Mouse (Mus musculus): ENCODE results near the gene Tchhl1.
"Not testable (repeated sequence)": the region's sequence is repeated elsewhere in the genome, so short reads cannot be mapped to it uniquely, and the experiment has no call there.

Gene Tchhl1

DNA sequence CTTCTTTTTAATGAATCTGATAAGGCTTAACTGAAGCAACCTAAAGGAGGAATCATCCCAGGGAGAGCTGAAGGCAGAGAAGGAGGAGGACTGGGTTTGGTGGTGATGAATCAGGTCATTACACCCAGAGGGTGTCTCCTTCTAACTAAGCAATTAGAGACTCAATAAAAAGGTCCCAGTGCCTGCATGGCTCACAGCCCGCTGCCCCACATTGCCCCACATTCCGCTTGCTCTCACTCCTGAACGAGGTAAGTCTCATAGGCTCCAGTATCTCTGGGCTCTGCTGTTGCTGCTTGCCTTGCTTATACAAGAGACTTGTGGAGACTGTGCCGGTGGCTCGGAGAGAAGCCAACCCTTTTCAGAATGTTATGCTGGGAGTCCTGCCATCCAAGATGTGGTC lies at the start of gene Tchhl1:
Tchhl1 (plus strand) TSS at position 194 of the 400 bp plus-strand sequence.
- DNase-seq: peak; percentile 0

DNA sequence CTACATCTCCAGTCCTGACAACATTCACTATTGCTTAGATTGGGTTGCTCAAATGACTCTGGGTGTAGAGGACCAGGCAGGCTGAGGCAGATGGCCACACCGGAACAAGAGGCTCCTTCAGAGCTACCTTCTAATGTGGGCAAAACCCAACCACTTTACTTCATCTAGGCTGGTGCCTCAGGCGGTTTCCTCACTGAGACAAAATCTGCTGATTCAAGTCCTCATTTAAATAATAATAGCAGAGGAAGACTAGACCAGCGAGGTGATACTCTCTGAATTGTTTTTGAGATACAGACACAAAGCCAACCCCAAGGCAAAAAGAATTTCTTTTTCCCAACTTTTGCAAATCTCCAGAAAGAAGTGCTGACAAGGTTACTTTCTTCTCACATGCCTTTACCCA lies 36.9 kb upstream of the Tchhl1 start:
- DNase-seq: no peak

DNA sequence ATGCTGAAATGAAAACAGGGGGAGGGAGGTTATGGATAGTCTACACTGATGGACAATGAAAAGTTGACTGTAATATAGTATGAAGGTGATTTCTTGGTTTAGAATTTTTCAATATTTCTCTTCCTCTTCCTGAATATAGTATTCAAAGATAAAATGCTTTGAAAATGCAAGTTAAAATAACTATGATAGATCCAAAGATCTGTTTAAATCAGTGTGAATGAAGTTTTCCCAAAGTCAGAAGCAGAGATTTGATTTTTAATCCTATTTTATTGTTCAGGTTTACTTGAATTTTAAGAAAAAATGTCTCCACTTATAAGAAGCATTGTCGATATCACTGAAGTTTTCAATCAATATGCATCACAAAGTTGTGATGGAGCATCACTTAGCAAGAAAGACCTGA lies 26.5 kb upstream of the Tchhl1 start, which contains the start of gene Tchh:
Tchh (plus strand) TSS at position 301 of the 400 bp plus-strand sequence.
- no peak for DNase-seq

DNA sequence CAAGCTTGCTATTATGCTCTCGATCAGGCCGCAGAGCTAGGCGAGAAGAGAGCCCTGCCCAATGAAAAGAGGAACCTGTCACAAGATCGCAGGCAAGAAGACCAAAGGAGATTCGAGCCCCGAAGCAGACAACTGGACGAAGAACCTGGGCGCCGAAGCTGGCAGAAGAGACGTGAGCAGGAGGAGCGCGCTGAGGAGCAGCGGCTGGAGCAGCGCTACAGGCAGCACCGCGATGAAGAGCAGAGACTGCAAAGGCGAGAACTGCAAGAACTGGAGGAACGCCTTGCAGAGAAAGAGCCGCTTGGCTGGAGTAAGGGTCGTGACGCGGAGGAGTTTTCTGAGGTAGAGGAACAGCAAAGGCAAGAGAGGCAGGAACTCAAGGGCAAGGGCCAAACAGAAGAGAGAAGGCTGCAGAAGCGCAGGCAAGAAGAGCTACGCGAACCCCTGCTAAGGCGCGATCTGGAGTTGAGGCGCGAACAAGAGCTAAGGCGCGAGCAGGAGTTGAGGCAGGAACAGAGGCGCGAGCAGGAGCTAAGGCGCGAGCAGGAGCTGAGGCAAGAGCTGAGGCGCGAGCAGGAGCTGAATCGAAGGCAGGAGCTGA lies 25.0 kb upstream of the Tchhl1 start:
- DNase-seq: peak; percentile 9

DNA sequence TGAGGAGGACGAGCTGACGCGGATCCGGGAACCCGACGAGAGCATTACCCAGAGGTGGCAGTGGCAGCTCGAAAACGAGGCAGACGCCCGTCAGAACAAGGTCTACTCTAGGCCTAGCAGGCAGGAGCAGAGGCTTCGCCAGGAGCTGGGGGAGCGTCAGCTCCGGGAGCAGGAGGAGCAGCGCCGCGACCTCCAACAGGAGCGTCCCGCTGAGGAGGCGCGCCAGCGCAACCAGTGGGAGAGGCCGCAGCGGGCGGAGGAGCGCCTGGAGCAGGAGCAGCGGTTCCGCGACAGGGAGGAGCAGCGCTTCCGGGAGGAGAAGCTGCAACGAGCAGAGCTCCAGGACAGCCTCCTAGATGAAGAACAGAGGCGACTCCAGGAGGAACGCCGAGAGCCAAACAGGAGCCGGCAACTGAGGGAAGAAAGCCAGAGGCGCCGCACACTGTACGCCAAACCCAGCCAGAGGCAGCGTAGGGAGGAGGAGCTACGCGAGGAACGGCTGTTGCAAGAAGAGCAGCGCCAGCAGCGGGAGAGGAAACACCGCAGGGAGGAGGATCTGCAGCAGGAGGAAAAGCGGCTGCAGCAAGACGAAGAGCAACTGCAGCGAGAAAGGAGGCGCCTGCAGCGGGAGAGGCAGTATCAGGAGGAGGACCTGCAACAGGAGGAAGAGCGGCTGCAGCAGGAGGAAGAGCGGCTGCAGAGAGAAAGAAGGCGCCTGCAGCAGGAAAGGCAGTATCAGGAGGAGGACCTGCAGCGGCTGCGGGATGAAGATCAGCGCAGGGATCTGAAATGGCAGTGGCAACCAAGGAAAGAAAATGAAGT lies 24.0 kb upstream of the Tchhl1 start:
- DNase-seq: peak; percentile 18

DNA sequence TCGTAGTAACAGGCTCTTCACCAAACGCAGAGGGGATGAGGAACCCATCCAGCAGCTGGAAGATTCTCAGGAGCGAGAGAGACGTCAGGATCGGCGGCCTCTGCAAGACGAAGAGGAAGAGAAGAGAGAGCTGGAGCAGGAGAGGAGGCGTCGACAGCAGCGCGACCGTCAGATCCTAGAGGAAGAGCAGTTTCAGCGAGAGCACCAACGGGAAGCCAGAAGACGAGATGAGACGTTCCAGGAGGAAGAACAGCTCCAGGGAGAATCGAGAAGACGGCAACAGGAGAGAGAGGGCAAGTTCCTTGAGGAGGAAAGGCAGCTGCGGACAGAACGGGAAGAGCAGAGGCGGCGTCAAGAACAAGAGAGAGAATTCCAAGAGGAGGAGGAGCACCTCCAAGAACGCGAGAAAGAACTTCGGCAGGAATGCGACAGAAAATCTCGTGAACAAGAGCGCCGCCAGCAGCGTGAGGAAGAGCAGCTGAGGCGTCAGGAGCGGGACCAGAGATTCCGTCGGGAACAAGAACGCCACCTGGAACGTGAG lies 23.3 kb upstream of the Tchhl1 start:
- peak; percentile 3 for DNase-seq

DNA sequence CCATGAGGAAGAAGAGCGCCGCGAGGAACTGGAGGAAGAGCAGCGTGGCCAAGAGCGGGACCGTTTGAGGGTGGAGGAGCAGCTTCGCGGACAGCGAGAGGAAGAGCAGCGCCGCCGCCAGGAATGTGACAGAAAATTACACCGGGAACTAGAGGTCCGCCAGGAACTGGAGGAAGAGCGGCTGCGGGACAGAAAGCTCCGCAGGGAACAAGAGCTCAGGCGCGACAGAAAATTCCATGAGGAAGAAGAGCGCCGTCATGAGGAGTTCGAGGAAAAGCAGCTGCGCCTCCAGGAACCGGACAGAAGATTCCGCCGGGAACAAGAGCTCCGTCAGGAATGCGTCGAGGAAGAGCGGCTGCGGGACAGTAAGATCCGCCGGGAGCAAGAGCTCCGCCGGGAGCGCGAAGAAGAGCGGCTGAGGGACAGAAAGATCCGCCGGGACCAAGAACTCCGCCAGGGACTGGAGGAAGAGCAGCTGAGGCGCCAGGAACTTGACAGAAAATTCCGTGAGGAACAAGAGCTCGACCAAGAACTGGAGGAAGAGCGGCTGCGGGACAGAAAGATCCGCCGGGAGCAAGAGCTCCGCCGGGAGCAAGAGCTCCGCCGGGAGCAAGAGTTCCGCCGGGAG lies 22.3 kb upstream of the Tchhl1 start:
- DNase-seq: peak; percentile 1

DNA sequence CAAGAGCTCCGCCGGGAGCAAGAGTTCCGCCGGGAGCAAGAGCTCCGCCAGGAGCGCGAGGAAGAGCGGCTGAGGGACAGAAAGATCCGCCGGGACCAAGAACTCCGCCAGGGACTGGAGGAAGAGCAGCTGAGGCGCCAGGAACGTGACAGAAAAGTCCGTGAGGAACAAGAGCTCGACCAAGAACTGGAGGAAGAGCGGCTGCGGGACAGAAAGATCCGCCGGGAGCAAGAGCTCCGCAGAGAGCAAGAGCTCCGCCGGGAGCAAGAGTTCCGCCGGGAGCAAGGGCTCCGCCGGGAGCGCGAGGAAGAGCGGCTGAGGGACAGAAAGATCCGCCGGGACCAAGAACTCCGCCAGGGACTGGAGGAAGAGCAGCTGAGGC lies 21.8 kb upstream of the Tchhl1 start:
- DNase-seq: peak; percentile 4

DNA sequence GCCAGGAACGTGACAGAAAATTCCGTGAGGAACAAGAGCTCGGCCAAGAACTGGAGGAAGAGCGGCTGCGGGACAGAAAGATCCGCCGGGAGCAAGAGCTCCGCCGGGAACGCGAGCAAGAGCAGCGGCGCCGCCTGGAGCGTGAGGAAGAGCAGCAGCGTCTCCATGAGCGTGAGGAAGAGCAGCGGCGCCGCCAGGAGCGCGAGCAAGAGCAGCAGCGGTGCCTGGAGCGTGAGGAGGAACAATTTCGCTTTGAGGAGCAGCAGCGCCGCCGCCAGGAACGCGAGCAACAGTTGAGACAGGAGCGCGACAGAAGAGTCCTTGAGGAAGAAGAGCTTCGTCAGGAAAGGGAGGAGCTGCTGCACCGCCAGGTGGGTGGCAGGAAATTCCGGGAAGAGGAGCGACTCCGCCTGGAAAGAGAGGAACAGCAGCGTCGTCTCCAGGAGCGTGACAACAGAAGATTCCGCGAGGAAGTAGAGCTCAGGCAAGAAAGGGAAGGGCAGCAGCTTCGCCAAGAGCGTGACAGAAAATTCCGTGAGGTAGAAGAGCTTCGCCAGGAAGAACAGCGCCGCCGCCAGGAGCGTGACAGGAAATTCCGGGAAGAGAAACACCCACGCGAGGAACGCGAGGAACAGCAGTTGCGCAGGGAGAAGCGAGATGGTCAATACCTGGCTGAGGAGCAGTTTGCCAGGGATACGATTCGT lies 21.3 kb upstream of the Tchhl1 start:
- DNase-seq: peak; percentile 21

DNA sequence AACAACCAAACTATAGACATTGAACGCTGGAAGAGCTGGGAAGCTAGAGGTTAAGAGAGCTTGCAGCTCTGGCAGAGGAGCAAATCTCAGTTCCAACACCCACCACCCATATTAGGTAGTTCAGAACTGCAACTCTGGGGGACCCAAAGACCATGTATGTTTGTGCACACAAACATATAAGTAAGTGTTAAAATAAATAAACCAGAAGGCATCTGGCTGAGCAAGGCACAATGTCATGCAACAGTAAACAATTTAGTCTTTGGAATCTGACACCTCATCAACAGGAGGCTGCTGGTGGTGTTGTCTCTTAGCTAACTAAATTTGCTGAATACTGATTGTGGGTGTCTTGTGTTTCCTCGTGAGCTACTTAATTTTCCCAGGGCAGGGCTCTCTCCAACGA lies 2.0 kb upstream of the Tchhl1 start:
- DNase-seq: no peak

DNA sequence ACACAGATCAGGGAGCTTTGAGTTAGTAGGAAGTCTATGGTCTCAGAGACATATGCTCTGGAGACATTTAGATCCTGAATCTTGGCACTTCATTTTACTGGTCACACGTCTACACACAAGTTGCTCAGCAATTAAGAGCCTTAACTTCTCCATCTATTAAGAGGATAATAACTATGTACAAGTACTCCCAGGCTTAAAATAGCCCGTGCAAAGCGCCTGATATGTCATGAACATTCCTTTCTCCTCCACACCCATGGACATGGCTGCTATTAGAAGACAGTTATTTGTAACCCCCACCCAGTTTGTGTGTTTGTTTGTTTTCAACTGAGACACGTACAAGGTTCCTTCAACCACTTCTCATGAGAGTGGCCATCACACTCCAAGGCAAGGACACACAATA lies 1.4 kb upstream of the Tchhl1 start:
- DNase-seq: no peak

DNA sequence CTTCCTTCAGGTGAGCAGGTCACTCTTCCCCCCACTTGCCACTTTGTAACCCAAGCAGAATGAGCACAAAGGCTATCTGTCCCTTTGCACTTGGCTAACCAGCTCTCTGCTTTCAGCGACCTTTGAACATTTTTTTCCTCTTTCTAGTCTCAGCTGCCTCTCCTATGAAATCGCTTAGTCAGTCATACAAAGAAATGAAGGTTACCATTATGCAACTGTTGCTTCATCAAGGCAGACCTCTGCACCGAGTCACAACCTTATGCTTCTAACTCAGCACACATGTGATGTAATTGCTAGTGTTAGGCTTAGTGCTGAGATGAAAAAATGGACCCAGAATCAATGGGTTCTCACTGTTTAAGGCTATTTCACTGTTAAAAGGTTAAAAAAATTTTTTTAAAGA lies 1.1 kb downstream of the Tchhl1 start:
- DNase-seq: no peak

DNA sequence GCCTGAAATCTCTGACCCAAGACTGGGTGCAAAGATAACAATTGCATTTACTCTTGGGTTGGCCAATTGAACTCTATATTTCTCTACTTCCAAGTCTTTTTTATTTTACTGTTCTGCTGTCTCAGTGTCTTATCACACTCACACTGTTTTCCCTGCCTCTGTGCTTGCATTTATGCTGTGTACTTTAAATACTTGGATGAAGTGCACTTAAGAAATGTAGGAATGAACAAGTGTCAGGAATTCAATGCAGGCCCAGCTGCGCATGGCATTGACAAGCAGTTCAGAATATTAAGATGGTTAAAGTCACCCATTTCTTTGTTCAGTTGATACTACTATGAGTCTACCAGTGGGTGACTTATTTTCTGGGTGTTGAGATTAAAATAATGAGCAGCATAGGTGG lies 11.5 kb downstream of the Tchhl1 start:
- DNase-seq: no peak

DNA sequence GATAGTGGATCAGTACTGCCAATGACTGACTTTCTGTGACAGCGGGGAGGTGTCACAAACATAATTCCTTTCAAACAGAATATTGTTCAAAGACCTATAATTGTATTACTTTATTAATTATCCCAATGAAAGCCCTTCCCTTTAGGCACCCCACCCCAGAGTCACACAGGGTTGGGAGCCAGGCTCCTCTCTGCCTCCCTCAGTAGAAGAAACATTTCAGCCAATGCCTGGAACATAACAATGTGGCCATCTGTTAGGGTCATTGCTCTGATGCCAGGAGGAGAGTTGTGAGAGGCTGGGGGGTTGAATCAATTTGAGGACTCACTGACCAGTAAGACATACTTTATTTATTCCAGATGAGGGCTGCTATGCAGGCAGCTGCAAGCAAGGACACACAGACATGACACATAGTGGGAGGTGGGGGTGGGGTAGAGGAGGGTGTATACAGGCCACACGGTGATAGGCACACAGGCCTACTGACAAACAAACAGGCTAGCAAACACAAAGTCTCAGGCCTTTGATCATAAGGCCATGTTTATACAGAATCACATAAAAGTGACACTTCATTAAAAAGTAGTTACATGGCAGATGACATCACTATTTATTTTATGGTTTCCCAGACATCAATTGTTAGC lies 13.5 kb downstream of the Tchhl1 start:
- DNase-seq: no peak

DNA sequence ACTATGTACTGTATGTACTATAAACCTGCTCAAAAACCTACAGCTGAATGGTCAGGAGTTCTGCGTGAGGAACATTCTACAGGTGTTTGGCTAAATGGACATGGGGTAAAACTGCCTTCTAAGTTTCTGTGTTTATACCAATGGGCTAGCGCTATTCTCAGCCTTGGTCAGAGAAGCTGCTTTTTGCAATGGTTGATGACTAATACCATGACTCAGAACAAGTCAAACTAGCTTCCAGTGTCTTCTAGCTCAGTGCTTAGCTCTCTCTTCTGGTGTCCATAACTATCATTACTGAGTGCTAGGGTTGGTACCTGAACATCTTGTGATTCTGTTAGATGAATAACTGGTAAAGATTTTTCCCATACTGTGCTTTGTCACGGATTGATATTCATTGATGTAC lies 17.1 kb downstream of the Tchhl1 start:
- DNase-seq: no peak

DNA sequence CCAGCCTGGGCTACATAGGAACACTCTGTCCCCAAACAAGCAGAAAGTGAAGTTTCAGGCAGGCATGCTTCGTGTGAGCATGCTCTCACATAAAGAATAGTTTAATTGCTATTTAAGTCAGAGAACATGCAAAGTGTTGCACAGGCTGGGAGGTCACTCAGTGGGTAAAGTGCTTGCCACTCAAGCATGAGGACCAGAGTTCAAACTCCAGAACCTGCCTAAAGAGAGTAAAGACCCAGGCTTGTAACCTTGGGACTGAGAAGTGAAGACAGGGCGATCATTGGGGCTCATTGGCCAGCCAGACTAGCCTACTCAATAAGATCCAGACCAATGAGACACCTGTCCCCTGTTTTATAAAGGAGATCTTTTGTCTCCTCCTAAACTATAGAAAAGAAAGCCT lies 20.0 kb downstream of the Tchhl1 start:
- DNase-seq: no peak

DNA sequence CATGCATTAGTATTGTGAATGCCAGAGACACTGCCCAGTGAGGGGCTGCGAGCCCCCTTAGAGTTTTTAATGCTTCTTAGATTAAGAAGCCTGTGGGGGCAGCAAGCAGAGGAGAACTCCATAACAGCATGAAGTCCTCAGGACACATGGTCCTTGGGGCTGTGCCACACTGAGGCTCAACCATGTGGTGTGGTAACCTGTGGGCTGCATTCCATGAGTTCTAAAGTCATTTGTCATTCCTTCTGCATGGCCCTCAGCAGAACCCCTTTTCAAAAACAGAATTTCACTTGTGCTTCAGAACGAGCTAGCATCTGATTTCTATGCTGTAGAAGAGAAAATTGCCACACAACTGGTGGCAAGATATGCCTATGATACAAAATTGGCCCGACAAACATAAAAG lies 23.6 kb downstream of the Tchhl1 start:
- DNase-seq: no peak

DNA sequence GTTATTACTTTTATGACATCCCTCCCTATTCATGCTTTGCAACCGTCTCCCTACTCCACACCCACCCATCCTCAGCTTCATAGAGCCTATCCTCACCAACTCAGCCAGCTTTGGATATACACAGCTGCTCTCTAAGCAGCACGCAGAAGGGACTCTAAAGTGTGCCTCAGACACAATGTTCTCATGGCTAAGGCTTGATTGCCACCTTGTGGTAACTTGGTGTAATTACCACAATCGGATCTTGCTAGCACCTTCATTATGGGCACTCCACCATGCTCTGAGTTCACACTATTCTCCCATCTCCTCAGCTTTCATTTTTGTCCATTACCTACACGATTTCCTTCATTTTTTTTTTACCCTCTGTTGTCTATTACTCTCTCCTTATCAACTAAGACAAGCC lies 25.4 kb downstream of the Tchhl1 start:
- peak; percentile 33 for DNase-seq

DNA sequence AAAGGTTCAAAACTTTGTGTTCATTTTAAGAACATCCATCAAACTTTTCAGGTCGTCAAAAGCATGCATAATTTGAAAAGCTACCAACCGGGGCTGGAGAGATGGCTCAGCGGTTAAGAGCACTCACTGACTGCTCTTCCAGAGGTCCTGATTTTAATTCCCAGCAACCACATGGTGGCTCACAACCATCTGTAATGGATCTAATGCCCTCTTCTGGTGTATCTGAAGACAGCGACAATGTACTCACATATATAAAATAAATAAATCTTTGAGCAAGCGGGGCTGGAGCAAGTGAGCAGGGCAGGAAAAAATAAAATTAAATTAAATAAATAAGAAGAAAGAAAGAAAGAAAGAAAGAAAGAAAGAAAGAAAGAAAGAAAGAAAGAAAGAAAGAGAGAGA lies 26.2 kb downstream of the Tchhl1 start:
- not testable (repeated sequence) for DNase-seq

DNA sequence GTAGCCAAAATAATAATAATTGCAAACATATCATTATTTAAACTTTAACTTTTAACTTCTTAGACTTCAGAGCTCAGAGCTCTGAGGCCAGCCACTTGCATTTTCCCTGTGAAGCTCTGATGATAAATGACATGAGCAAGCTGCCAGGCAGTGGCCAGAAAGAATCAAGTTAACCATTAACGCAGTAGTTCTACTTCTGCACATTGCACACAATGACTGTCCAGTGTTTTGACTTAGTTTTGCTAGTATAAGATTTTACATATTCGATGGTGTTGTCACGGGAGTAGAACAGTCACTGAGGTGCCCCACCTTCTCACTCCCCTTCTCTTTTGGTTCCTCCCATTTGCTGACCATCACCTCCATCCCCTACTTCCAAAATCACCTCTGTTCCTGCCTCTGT lies 28.6 kb downstream of the Tchhl1 start:
- no peak for DNase-seq

DNA sequence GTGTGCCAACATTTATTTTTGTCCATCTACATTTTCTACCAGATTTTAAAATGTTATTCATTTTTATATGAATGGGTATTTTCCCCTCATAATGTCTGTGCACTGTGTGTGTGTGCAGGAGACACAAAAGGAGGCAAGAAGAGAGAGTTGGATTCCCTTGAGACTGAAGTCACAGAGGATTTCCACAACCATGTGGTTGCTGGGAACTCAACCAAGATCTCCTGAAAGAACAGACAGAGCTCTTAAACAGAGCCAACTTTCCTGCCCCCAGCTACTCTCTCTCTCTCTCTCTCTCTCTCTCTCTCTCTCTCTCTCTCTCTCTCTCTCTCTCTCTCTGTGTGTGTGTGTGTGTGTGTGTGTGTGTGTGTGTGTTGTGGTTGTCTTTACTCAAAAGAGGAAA lies 30.6 kb downstream of the Tchhl1 start:
- DNase-seq: no peak

DNA sequence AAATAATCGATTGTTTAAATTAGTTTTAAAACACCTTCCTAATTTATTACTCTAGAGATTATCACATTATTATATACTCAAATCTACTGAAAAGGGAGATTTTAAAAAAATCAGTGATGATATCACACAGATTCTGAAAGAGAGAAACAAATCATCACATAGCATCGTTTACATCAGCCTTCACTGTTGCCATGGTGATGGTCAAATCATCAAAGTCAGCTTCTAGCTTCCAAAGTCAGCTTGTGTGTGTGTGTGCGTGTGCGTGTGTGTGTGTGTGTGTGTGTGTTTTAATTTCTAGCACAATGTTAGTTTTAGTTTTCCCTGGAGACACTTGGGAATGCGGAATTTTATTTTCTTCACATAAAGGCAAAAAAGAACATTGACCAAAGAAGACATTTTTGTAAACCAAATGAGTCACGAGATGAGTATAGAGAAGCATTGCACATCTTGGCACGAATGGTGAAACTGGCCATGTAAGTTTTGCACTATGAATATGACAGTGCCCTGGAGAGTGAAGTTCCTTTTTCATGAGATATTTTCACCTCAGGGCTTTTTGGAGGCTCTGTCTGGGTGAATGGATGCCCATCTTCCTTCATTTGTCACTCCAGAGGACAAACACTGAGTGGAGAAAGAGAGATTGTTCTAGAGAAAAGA lies 36.1 kb downstream of the Tchhl1 start:
- no peak for DNase-seq
